Mouse (Mus musculus) lung, adult 18-20 months (tissue): ENCODE data around the gene Cript.
"Not testable (repeated sequence)": the region's sequence is repeated elsewhere in the genome, so short reads cannot be mapped to it uniquely, and the experiment has no call there.

ENCODE experiments used
- DNase-seq, 2 experiments: peaks; one replicate each; pipeline ENCODE4 v3.0.0; 2022; ENCODE audit warnings: mixed read lengths in 2 of 2

Cript gene

DNA sequence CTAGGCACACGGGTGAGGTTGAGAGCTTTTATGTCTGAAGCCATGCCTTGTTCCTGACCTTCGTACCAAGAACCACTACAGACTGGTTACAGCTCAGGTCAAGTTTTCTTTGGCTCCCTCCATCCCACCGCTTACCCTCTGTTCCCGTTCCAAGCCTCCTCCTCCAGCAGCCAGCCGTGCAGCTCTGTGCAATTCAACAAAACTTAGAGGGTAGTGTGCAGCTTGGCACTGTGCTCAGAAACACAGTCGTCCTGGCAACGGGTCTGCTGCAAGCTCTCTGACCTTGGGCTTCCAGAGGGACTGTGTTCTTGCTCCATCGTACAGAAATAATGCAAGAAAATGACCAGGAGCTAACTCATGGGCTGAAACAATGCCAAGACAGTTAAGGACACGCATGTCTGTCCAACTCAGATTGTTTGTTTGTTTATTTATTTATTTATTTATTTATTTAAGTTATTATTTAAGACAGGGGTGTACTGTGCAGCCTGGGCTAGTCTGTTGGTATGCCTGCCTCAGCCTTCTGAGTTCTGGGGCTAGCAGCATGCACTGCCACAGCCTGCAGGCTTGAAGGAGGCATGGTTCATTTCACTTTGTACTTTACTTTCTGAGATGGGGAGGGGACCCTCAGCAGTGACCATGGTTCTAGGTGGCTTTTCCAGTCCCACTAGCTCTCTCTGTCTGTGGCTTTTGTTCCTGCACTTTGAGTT is 25.3 kb downstream of the Cript start:
- peak in 1 of 2 experiments; percentile 27 for DNase-seq

- no peak for DNase-seq
Measured at GRCm38 (mm10) chr17:87051652-87052051, 26.3 kb downstream of the Cript start.

GRCm38 (mm10) chr17:87052432-87052831 is 27.1 kb downstream of the Cript start:
- DNase-seq, result no peak

DNA sequence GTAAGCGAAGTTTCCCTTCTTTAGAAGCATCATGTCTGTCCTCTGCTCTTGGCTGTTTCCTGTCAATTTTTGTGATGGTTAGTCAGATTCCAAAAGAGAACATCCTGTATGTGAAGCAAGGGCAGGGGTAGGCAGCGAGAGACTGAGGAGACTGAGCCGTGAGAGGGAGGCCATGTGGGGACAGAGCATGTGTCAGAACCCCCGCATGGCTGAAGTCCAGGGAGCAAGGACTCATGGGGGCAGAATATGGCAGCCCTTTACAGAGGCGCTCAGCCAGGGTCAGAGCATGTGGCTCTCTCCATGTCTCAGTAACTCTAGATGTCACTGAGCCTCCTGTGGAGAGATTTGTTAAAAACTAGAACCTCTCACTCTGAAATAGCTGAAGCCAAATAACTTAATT is 28.6 kb downstream of the Cript start:
- DNase-seq, result no peak

DNA sequence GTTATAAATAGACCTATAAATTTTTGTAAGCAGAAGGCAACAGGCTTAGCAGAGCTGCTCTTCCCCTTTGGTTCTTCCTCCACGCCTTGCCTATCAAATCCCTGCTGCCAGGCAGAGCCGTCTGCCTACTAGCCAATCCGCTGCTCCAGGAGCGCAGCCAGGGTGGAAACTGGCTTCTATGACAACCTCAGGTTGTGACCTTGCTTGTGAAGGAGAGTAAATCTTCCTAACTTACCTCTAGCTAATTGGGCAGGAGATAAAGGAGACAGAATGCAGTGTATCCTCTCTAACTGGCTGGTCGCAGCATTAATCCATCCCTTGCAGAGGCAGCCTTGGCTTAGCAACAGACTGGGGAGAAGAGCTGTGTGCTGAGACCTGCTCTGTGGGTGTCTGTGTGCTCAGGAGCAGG is 29.7 kb downstream of the Cript start:
- peak in 1 of 2 experiments; percentile 5 for DNase-seq

- DNase-seq, result no peak
Measured at GRCm38 (mm10) chr17:87055663-87056062, 30.3 kb downstream of the Cript start.

DNA sequence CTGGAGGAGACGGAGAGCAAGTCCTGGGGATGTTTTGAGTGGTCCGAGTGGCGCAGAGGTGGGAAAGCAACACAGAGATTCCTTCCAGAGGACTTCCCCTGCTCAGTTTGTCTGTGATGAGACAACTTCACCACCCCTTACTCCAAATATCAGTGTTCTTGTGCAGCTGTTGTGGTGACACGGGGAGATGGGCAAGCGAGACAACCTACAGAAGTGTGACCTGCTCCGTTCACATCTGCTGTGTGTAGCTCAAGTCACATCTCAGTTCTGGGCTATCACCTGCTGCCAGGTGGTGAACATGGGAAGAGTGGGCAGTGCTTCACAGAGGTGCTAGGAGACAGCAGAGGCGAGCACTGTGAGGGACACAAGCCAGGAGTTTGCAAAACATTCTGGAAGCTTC is 31.4 kb downstream of the Cript start:
- no peak for DNase-seq

DNA sequence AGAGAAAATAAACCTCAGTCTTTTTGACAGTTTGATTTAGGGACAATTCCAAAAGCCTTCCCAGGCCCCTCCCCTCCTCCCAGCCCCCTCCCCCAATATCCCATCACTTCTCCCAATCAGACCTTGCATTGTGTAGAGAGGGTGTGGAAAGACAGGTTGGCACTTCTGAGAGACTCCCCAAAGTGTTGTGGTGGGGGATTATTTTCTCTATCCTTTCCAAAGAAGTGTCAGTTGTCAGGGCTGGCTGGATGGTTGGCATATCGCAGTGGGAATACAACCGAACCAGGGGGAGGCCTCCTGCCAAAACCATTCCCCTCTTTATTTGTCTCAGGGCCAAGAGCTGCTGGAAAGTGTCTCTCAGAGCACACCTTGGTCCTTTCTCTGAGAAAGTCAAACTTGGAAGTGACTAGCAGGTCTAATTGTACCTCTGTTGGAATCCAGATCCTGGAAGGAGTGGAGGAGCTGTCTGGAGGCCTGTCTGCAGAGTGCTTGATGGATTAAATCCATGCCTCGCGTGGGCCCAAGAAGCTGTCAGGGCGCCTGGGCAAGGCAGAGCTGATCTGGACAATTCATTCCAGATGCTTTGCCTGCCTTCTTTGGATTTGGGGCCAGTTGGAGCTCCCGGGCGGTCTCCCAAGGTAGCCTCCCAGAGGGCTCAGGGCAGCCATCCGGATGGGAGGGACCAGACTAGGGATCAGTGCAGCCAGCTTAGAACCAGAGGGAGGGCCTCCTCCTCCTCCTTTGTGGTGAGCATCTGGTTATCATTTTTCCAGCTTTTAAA is 32.3 kb downstream of the Cript start:
- DNase-seq, result peak; percentile 4 to 23

- peak in 1 of 2 experiments; percentile 10 for DNase-seq
Measured at GRCm38 (mm10) chr17:87062639-87063038, 37.3 kb downstream of the Cript start.

- no peak for DNase-seq
Measured at GRCm38 (mm10) chr17:87063461-87063860, 38.1 kb downstream of the Cript start.

DNA sequence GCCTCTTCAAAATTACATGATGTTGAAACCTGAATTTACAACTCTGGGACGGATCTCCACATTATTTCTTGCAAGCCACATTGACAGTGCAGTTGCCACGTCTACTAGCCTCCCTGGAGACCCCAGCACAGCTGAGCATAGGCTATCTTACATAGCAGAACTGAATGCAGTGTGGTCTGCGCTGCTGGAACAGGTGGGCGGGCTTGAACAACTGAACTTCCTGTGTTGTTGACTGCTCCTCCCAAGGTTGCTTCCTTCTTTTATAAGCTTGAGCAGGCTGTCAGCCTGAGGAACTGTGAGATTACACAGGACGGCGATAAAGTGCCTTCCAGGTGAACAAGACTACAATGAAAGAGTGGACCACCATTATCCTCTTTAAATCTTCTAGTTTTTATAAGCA is 38.6 kb downstream of the Cript start:
- peak in 1 of 2 experiments; percentile 13 for DNase-seq

DNA sequence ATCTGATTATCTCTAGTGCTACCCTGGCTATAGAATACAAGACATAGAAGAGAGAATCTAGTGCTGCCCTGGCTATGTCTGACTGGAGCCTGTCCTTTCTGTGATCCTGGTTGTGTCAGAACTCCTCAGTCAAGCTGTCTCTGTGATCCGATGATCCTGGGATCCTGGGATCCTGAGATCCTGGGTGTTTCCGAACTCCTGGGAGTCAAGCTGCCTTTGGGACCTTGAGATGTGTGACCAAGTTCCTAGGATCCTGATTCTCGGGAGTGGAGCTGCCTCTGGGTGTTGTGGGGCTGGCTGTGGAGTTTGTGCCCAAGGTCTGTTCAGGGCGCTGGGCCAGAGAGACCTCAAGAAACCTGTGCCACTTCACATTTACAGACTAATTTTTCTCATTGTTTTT is 43.6 kb downstream of the Cript start:
- DNase-seq, result no peak

- DNase-seq, result not testable (repeated sequence)
Measured at GRCm38 (mm10) chr17:87072183-87072582, 46.8 kb downstream of the Cript start.

- DNase-seq, result no peak
Measured at GRCm38 (mm10) chr17:87072766-87073440, 47.6 kb downstream of the Cript start.

- DNase-seq, result no peak
Measured at GRCm38 (mm10) chr17:87073470-87073869, 48.1 kb downstream of the Cript start.

GRCm38 (mm10) chr17:87078217-87078616 is 52.9 kb downstream of the Cript start:
- DNase-seq, result not testable (repeated sequence)

GRCm38 (mm10) chr17:87080724-87081123 is 55.4 kb downstream of the Cript start:
- DNase-seq, result no peak

GRCm38 (mm10) chr17:87082547-87082946 is 57.2 kb downstream of the Cript start:
- DNase-seq, result no peak

GRCm38 (mm10) chr17:87083671-87084070 is 58.3 kb downstream of the Cript start:
- no peak for DNase-seq
